In genomic region chr3:80421461-80421860, GRCm38 (mm10) we compare ENCODE assay signal across 24 mouse cellular contexts.
"Had no signal": no experiment of that assay in that cellular context is flagged by ENCODE, and none has a peak within 500 bp of the region (broad histone marks: within the 10 kb centered on the region; RNA-seq: fewer than 3 reads in every experiment).

No protein-coding gene starts in this region.

- ATAC-seq: intestine, postnatal 0 days; liver, embryonic 12.5 days; midbrain, embryonic 13.5 days; midbrain, embryonic 16.5 days had no signal

- H3K4me3 ChIP-seq: limb, embryonic 10.5 days; limb, embryonic 13.5 days; liver, embryonic 12.5 days; liver, embryonic 15.5 days; lung, embryonic 15.5 days; megakaryocyte, embryonic 14.5 days; midbrain, embryonic 10.5 days; midbrain, embryonic 13.5 days; myocyte; neural tube, embryonic 13.5 days; stomach, embryonic 15.5 days had no signal

- H3K4me1 ChIP-seq: limb, embryonic 10.5 days; limb, embryonic 13.5 days; liver, embryonic 12.5 days; liver, embryonic 15.5 days; lung, embryonic 15.5 days; megakaryocyte, embryonic 14.5 days; midbrain, embryonic 10.5 days; midbrain, embryonic 13.5 days; neural tube, embryonic 13.5 days; stomach, embryonic 15.5 days had no signal

- H3K27ac ChIP-seq: kidney, postnatal 0 days; limb, embryonic 10.5 days; limb, embryonic 13.5 days; liver, embryonic 12.5 days; liver, embryonic 15.5 days; lung, embryonic 15.5 days; midbrain, embryonic 10.5 days; midbrain, embryonic 13.5 days; neural tube, embryonic 13.5 days; stomach, embryonic 15.5 days had no signal

- DNase-seq: kidney, adult 2 months; kidney, postnatal 25 days; liver; lung, adult 18-20 months; lung, postnatal 10 days; lung, postnatal 36 days; right cerebral cortex, postnatal 14 days; spleen, adult 18-20 months; thymus, adult 18-20 months; thymus, postnatal 36 days had no signal
